Mouse (Mus musculus) thymus, postnatal 36 days (tissue): ENCODE measurements around the gene Sh3rf3.

Experiments
- DNase-seq, 2 experiments: peaks; one replicate each; pipeline ENCODE4 v3.0.0; 2022; ENCODE audit warnings: mixed read lengths in 2 of 2

Gene Sh3rf3

GRCm38 (mm10) chr10:58854548-58855198 lies 41.5 kb downstream of the Sh3rf3 start:
- no peak for DNase-seq

DNA sequence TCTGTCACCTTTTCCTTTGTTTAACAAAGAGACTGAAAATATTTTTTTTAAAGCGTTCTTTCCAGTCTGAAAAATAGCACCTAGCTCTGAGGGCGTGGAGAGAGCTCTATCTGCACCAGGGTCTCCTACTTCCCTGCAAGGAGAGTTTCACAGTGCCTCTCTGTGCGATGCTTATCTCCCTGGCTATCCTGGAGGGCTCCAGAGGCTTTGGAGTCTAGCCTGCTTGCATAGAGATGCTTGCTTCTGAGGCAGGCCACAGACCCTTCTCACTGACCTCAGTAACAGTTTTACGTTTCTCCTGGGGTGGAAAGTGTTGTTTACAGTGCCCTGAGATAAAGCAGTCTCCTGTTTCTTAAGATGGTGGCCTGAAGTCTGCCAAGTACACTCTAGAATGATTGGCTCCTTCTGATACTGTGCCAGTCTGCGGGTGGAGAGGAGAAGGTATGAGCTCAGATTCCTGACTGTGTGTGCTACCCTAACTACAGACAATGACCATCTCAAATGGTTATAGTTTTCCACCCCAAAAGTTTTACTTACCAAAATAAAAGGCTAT lies 42.1 kb downstream of the Sh3rf3 start:
- no peak for DNase-seq

GRCm38 (mm10) chr10:58855814-58856213 lies 42.7 kb downstream of the Sh3rf3 start:
- DNase-seq, result no peak

GRCm38 (mm10) chr10:58856742-58857141 lies 43.6 kb downstream of the Sh3rf3 start:
- no peak for DNase-seq

- no peak for DNase-seq
Observed at GRCm38 (mm10) chr10:58864735-58865134, 51.6 kb downstream of the Sh3rf3 start.

DNA sequence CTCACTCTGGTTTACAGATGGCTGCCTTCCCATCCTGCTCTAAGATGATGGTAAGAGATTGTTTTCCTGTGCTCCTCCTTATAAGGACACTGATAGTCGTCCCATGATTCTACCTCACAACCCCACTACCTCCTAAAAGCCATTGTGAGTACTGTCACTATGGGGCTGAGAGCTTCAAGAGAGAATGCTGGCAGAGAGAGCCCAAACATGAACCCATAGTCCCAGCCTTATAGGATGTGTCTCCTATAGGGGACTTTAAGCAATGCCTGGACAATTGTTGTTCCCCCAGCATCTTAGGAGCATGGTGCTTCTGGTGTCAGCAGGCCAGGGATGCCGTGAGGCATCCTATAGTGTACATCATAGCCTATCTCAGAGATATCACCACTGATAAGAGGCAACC lies 54.4 kb downstream of the Sh3rf3 start:
- DNase-seq, result no peak

DNA sequence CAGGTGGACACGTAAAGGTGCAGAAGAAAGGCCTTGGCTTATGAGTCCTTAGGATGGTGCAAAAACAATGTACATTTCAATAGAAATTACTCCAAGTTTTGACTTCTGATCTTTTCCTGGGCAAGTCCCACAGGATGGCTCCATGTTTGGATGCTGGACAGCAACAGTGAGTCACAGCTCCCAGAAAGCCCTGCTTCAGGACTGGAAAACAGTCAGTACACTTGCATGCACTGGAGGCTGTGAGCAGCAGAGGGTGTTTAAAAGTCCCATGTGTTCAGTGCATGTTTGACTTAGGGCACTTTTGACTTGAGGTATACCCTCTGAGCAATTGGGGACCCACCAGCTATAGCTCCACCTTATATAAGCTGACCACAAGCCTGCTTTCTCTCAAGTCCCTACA lies 56.7 kb downstream of the Sh3rf3 start:
- no peak for DNase-seq

GRCm38 (mm10) chr10:58871149-58871820 lies 58.1 kb downstream of the Sh3rf3 start:
- DNase-seq, result no peak

DNA sequence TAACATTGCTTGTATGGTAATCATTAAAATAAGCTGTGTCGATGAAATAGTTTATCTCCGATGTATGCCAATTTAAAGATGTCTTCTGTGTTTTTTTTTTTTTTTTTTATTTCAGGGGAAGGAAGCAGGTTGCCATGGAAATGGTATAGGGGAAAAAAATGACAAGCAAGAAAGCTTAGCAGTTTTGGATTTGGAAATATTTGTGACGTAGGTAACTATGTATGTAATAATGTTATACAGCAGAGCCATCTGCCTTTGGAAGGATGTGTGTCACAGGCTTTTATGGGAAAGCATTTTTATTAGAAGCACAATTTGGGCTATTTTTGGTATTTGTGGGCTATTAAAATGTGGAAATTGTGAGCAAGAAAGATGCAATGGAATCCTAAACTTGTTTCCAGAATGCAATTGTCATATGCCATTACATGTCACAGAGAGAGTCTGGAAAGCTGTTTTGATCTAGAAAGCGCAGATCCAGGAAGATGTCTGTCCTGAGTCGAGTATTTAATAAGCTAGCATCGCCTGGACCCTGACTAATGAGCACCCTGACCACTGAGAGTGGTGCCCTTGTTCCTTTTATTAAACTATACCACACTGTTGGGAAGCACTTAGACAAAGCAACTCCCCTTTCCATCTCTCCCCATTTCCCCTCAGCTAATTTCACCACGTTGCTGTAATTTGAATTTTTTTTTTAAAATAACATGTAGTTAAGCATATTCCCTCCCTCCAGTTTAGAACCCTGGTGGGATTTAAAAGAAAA lies 58.8 kb downstream of the Sh3rf3 start:
- DNase-seq, result no peak

- DNase-seq, result no peak
Observed at GRCm38 (mm10) chr10:58877835-58878234, 64.7 kb downstream of the Sh3rf3 start.

DNA sequence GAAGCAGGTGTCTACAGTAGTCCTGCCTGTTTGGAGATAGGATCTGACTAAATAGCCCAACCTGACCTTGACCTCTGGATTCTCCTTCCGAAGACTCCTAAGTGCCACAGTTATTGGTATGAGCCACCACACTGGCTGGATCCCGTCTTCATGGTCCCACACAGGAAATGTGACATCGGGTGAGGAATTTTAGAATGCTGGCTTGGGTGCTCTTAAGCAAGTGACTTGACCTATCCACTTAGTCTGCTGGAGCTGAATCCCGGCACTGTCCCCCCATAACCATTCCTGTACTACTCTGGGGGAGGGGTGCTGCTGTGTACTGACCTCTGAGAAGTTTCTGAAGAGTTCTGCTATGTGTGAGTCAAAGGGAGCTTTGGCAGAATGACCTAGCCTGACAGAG lies 65.5 kb downstream of the Sh3rf3 start:
- DNase-seq, result no peak

DNA sequence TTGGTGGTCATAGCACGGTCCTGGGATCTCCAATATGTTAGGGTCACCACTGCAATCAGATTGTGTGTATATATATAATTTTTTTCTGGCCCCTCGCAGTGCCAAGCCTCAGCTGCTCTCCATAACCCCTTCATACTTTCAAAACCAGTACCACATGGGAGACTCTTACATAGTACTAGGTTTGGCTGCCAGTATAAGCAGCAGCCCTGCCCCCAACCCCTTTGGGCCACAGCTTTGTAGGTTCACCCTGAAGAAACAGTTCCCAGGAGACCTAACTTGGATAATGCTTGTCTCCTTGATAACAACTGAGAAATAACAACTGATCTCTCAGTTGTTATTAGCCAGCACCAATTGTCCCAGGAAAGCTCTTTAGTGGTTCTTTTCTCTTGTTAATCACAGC lies 69.6 kb downstream of the Sh3rf3 start:
- no peak for DNase-seq

DNA sequence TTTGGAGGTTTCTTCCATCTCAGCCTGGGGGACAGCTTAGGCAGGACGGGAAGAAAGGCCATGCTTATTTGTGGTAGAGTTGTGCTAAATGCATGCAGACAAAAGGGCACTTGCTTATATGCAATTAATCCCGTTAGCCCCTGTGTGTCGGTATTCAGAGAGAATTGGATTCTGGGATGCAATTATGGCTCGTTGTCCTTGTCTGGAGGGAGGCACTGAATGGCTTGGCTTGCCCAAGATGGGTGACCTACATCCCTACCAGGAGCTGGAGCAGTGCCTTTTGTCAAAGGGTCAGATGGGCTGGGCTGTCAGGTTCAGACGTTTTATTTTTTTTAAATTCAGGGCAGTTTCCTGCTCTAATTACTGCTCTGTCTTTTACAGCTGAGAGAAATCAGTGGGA lies 72.2 kb downstream of the Sh3rf3 start:
- DNase-seq, result no peak

DNA sequence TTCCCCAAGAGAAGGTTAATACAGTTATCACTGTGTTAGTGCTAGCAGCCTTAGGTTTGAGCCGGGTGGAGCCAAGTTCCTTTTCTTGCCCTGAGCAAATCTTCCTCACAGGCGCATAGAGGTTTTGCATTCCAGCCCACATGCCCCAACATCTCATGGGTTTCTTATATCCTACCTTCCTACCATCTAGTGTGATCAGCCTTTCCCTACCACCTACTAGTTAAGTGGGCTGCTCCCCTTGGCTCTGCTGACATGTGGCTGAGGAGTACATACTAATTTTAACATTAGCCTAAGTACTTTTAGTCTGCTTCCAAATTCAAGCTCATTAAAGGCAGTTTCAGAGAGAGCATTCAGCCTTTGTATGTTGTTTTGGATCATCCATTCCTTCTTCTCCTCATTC lies 72.7 kb downstream of the Sh3rf3 start:
- no peak for DNase-seq

DNA sequence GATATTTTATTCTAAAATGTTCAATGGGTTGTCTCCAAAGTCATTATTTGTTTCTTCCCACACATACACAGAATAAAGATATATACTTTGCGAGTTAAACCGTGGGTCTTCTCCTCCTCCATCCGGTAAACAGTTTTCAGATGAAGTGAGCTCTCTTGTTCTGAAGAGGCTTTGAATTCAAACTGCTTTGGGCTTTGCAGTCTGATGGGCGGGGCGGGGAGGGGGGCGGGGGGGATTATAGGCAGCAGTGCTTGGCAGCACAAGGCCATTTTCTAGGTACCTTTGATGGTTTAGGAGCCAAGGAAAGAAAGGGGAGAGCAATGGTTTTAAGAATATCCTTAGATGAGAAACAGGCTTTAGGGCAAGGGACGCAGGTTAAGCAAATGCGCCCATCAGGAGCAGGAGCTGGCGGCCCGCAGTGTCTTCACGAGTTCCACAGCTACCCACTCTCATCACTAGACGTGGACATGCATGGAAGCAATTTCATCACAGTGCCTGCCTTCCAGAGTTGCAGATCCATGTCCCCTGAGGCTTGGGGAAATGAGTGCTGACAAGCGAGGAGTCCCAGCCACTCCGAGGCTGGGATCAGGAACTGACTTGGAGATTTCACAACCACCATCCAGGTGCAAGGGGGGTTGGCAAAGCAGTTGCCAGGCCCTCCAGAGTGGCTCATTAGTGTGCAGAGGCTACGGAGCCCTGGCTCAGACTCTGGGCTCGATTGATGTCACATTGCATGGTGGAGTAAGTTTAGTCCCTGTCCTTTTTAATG lies 77.7 kb downstream of the Sh3rf3 start:
- no peak for DNase-seq

- no peak for DNase-seq
Observed at GRCm38 (mm10) chr10:58895431-58895830, 82.3 kb downstream of the Sh3rf3 start.

DNA sequence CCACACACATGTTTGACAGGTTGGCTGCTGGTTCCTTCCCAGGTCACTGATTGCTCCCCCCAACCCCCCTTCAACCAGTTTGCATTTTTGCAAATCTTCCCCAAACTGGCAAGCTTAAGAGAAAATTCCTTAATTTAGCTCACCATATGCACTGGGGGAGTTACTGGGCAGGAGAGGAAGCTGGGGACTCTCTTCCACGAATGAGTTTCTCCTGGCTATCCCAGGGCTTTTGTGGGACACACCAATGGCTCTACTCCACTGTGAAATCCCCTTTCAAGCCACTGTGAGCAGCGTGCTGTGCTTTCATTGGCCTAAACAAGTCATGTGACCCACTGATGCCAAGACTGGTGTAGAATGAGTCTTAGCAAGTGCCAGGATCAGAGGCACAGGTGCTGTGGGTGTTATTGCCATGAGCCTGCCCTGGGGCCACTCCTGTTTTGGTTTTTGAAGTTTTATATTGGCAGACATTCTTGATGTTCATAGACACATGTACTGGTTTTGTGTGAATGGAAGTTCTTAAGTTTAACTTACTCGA lies 83.9 kb downstream of the Sh3rf3 start:
- no peak for DNase-seq

- DNase-seq, result no peak
Observed at GRCm38 (mm10) chr10:58905253-58905652, 92.1 kb downstream of the Sh3rf3 start.

DNA sequence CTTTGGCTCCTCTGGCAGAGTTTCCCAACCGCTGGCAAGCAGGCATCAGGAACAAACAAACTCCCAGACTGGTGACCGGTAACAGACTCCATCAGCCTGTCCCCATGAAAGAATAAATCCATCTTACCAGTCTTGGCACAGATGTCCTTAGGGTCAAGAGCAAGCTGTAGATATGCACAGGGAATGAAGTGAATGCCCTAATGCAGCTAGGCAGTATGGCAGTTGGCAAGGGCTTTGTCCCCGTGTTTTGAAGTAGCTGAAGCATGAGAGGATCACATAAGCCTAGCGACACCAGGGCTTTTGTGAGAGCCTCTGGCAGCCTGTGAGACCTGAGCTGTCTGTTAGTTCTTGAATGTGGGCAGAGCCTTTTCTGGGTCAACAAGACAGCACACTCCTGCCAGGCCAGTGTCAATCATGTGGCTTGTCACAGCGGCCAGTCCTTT lies 93.9 kb downstream of the Sh3rf3 start:
- no peak for DNase-seq

DNA sequence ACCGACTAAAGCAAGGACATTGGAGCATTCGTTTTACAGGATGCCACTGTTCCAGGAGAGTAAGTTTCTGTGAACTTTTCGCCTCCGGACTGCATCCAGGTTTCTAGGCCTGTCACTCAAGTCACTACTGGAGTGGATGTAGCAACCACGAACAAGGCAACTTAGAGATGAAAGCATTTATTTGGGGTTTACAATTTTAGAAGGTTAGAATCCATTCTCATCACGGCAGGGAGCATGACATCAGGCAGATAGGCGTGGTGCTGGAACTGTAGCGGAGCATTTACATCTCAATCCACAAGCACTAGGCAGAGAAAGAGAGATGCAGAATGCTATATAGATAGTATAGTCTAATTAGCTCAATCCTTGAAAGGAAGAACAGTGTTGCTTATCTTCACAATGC lies 95.3 kb downstream of the Sh3rf3 start:
- no peak for DNase-seq

DNA sequence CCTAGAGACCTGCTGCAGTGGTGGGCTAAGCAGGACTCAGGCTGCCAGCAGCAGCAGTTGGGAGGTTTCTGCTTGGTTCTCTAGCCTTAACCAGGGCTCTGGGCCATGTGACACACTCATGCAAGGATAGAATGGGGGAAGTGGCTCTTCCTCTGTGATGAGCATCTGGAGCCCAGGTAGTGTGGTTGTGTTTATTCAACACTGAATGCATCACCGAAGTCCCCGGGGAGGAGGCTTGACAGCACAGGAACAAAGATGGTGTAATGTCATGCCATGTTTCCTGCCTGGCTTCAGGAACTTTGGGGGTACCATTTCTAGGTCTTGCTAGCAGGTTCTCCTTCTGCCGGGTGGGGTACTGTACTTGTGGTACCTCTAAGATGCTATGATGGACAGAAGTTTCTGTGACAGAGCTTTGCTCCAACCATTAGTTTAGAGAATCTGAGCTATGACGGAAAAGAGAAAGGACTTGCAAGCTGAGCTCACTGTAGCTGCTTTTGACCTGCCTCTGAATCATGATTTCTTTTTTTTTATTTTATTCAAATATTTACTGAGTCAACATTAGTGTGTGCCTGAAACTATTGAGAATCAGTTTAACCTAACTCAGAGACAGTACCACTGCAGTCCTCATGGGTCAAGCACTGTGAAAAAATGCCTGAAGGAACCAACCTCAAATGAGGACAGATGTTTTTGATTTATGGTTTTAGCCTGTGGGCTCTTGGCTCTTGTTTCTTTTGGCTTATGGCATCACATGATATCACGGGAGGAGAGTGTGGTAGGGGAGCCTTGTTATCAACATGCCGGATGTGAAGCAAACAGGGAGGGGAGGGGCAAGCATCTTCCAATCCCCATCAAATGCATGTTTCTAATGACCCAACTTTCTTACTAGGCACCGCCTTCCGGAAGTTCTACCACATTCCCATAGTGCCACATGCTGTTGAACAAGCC lies 102.4 kb downstream of the Sh3rf3 start:
- no peak for DNase-seq
